ENCODE assay signal across 8 mouse cellular contexts in genomic region chr15:98609331-98610130, GRCm38 (mm10). TPM values are rescaled to one million over a fixed set of nuclear protein-coding genes. Genes with fewer than 3 reads are reported as not detected.
DNase-seq lines count a peak whose midpoint lies in the region; ATAC-seq lines count a peak whose summit lies in the region.

Gene Adcy6, minus strand, starts transcription at chr15:98610076.

- ATAC-seq in intestine, embryonic 14.5 days (replicated peaks; ENCODE audit: low FRiP score, low TSS enrichment, low read depth), result peak; percentile 84
- 0 out of 2 replicates have a peak, but pooled peaks have one; percentile 16 for ATAC-seq in megakaryocyte progenitor cell, adult 5-6 weeks (replicated peaks; ENCODE audit: poor library complexity)
- ATAC-seq in monocyte, adult 5-6 weeks (replicated peaks; ENCODE audit: insufficient number of reproducible peaks, low FRiP score, low TSS enrichment, poor library complexity, severe bottlenecking), result no peak

- peaks cover 29% of the 10 kb centered on the region for H3K4me1 ChIP-seq in intestine, embryonic 14.5 days (replicated peaks; ENCODE audit: control insufficient read depth, insufficient read depth, low read length)

- H3K9me3 ChIP-seq in intestine, embryonic 14.5 days (ENCODE audit: control insufficient read depth, low read length), result no peaks in the 10 kb centered on the region

- H3K9ac ChIP-seq in intestine, embryonic 14.5 days (ENCODE audit: low read length), result peak within 1 kb of the TSS; percentile 83

- peaks cover 2% of the 10 kb centered on the region for H3K36me3 ChIP-seq in intestine, embryonic 14.5 days (ENCODE audit: control insufficient read depth, insufficient read depth, low read length)

- peak within 1 kb of the TSS; percentile 90 for H3K27ac ChIP-seq in intestine, embryonic 14.5 days (ENCODE audit: low read depth)

- H3K4me2 ChIP-seq in intestine, embryonic 14.5 days (ENCODE audit: low read length), result peak within 1 kb of the TSS; percentile 89

- under 1% methylated on average over 61 of the region's 75 CpGs for WGBS in intestine, embryonic 14.5 days

- no peaks in the 10 kb centered on the region for H3K27me3 ChIP-seq in intestine, embryonic 14.5 days (replicated peaks; ENCODE audit: control insufficient read depth, insufficient read depth, low read length)

- intact Hi-C loops in gastrocnemius, postnatal 36 days (cut with DNase I), result no loop called here
- intact Hi-C loops in left cerebral cortex, postnatal 14 days (cut with DNase I), result no loop called here

- DNase-seq in adrenal gland, postnatal 14 days, result peak; percentile 90
- DNase-seq in embryo, embryonic 9.5 days (ENCODE audit: extremely low spot score), result peak; percentile 89
- peak; percentile 63 to 74 for DNase-seq in gastrocnemius, postnatal 36 days
- DNase-seq in intestine, embryonic 14.5 days (ENCODE audit: low spot score), result peak; percentile 91
- peak; percentile 73 to 74 for DNase-seq in left cerebral cortex, postnatal 14 days (ENCODE audit: low spot score in 2 of 2)
- peak; percentile 83 for DNase-seq in right cerebral cortex, postnatal 25 days

- peak within 1 kb of the TSS; percentile 78 for H3K4me3 ChIP-seq in intestine, embryonic 14.5 days (ENCODE audit: low read depth, low read length)

RNA-seq across cellular contexts. Expression of gene Adcy6, which starts in this region (rescaled TPM):
- 73.8 and 86.1 TPM in 2 replicates for total RNA-seq in adrenal gland, postnatal 14 days (2021)
- total RNA-seq in gastrocnemius, postnatal 36 days (2021), result 10 to 100 TPM; 24.2 to 26.7 TPM
- 19.8 and 21.9 TPM in 2 replicates for polyA plus RNA-seq in intestine, embryonic 14.5 days (2014; fragmentation: Nextera tagmentation; extraction: Ambion mirVana)
- 10 to 100 TPM; 47.8 to 50.2 TPM for total RNA-seq in left cerebral cortex, postnatal 14 days (2021)
- total RNA-seq in megakaryocyte progenitor cell, adult 5-6 weeks (2015), result 2.2 and 3.1 TPM in 2 replicates
- 6.7 and 7.7 TPM in 2 replicates for total RNA-seq in megakaryocyte progenitor cell, adult 5-6 weeks (2017)
- 0.96 to 3.7 TPM in 2 of 3 replicates, not detected in the other for total RNA-seq in monocyte, adult 5-6 weeks (2017)
